Mouse (Mus musculus) heart, postnatal 0 days (tissue): Measurements from ENCODE around the gene Gm45711.

Experiments
- CTCF ChIP-seq: IDR thresholded peaks from 2 replicates; pipeline ENCODE4 v1.5.1; 2016; ENCODE audit warnings: antibody characterized with exemption, control low read depth, low read depth
- EP300 ChIP-seq: IDR thresholded peaks from 2 replicates; pipeline ENCODE4 v1.6.1; 2016; ENCODE audit warnings: antibody characterized with exemption, low read depth

DNA sequence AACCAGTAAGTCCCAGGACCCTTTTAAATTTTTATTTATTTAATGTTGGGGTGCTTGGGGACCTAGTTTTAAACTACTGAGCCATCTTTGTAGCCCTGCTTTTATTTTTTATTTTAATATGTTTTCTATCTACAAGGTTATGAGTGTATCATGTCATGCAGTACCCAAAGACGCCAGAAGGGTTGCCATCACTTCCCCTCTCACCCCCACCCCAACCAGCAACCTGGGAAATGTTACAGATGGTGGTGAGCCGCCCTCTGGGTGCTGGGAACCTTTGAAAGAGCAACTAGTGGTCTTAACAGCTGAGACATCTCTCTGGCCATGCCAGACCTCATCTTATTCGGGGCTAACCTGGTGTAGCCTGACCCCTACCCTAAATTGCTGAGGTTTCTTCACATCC is 28.0 kb upstream of the Gm45711 start:
- TF ChIP-seq CTCF, result no peak
- no peak for TF ChIP-seq EP300
